Mouse (Mus musculus) hindbrain, embryonic 10.5 days (tissue): Measurements from ENCODE around the gene 1300017J02Rik. TPM values are rescaled to one million over a fixed set of nuclear protein-coding genes. Genes with fewer than 3 reads are reported as not detected.
A peak's percentile ranks its signal among the peaks of the same experiment; 100 is the strongest.

Experiments used
- DNase-seq: peaks from one replicate; pipeline ENCODE4 v3.0.0-alpha.2; 2017; ENCODE audit warnings: low spot score
- H3K27ac ChIP-seq: fragments of 300-500 bp; sonication (generic); 2 replicates; pipeline ENCODE4 v1.5.1; 2016; ENCODE audit warnings: mild to moderate bottlenecking, moderate library complexity
- H3K27me3 ChIP-seq: fragments of 300-500 bp; sonication (generic); 2 replicates; pipeline ENCODE4 v1.6.1; 2016; ENCODE audit warnings: mild to moderate bottlenecking; ENCODE audit not compliant: poor library complexity, insufficient read depth, severe bottlenecking
- H3K36me3 ChIP-seq: fragments of 300-500 bp; sonication (generic); 2 replicates; pipeline ENCODE4 v1.6.1; 2016; ENCODE audit warnings: mild to moderate bottlenecking, moderate library complexity
- H3K4me1 ChIP-seq: fragments of 300-500 bp; sonication (generic); replicated peaks from 2 replicates; pipeline ENCODE4 v1.6.1; 2016; ENCODE audit warnings: mild to moderate bottlenecking
- H3K4me3 ChIP-seq: fragments of 300-500 bp; sonication (generic); 2 replicates; pipeline ENCODE4 v1.5.1; 2016; ENCODE audit warnings: mild to moderate bottlenecking, moderate library complexity
- H3K9me3 ChIP-seq: fragments of 300-500 bp; sonication (generic); 2 replicates; pipeline ENCODE4 v1.6.1; 2016; ENCODE audit warnings: mild to moderate bottlenecking, moderate library complexity
- WGBS: fragments of 180-500 bp; shearing (Covaris S2); methylation state at CpG from one replicate; pipeline ENCODE4 v1.1.7; 2016; 5-methylcytosine and 5-hydroxymethylcytosine counted together
- polyA plus RNA-seq: library from polyadenylated mRNA; unstranded; fragments of >200 nt; fragmentation: Nextera tagmentation; extraction: Ambion mirVana; gene quantifications from 2 replicates; pipeline ENCODE4 v1.2.1, GENCODE M21; 2016

The 1300017J02Rik gene
- polyA plus RNA-seq, 1 experiment from 2014 or later = 3.1 TPM

GRCm38 (mm10) chr9:103246526-103247168 lies 58.2 kb downstream of the 1300017J02Rik start:
- no peaks in the 10 kb centered on the region for H3K27me3 ChIP-seq
- no peak overlapping the region for H3K4me3 ChIP-seq
- H3K27ac ChIP-seq = no peak overlapping the region
- DNase-seq = no peak
- no peaks in the 10 kb centered on the region for H3K36me3 ChIP-seq
- H3K9me3 ChIP-seq = no peaks in the 10 kb centered on the region
- peaks cover 6% of the 10 kb centered on the region; the same call in 1 of the 2 replicates for H3K4me1 ChIP-seq
- 87% methylated on average over 8 of the region's 8 CpGs for WGBS

GRCm38 (mm10) chr9:103243640-103244039 lies 61.2 kb downstream of the 1300017J02Rik start:
- Histone ChIP-seq H3K27ac (no peak overlapping the region), H3K4me3 (no peak overlapping the region), H3K27me3 (no peaks in the 10 kb centered on the region), H3K36me3 (no peaks in the 10 kb centered on the region), H3K4me1 (peaks cover 14% of the 10 kb centered on the region; the same call in 1 of the 2 replicates), H3K9me3 (no peaks in the 10 kb centered on the region)
- DNase-seq = no peak
- 92% methylated on average over 4 of the region's 4 CpGs for WGBS

DNA sequence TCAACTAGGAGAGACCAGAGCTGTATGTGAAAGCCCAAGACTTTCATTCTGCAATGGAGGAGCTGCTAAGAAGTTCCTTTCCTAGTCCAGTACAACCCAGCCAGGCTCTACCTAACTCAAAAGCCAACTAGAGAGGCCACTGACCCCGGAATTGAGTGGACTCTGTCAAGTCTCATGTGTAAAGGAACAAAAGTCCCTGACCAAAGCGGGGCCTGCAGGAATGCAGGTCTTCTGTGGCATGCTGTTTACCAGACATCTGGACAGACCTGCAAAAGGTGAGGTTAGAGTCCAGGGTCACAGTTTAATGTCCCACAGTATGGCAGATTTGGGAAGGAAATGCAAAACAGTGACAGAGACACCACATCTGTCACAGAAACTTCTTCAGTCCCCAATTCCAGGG lies 63.7 kb downstream of the 1300017J02Rik start:
- Histone ChIP-seq H3K4me3 (no peak overlapping the region), H3K27ac (no peak overlapping the region), H3K27me3 (no peaks in the 10 kb centered on the region), H3K9me3 (no peaks in the 10 kb centered on the region), H3K4me1 (0 out of 2 replicates have a peak, but pooled peaks cover 8% of the 10 kb centered on the region), H3K36me3 (no peaks in the 10 kb centered on the region)
- DNase-seq = no peak
- 80% methylated on average over 2 of the region's 2 CpGs for WGBS

DNA sequence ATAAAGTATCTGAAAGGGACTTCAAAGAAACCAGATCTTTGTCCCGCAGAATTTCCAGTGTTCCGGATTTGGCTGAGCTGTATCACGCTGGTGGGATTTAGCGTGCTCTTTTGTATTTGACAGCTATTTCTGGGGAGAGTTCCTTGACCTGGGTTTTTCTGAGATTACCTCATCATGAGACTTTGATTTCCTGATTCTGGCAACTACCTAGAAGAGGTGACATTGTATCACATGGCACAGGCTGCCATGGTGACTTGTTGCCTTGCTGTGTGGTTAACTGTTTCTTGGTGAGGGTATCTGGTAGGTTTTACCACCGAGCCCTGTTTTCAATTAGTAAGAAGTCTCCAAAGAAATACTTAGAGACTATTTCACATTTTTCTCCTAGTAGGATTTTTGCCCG lies 65.4 kb downstream of the 1300017J02Rik start:
- H3K4me1 ChIP-seq = peaks cover 12% of the 10 kb centered on the region
- no peak overlapping the region for H3K4me3 ChIP-seq
- DNase-seq = no peak
- no peaks in the 10 kb centered on the region for H3K36me3 ChIP-seq
- H3K27me3 ChIP-seq = no peaks in the 10 kb centered on the region
- no peaks in the 10 kb centered on the region for H3K9me3 ChIP-seq
- WGBS = 93% methylated on average over 6 of the region's 6 CpGs
- no peak overlapping the region for H3K27ac ChIP-seq

DNA sequence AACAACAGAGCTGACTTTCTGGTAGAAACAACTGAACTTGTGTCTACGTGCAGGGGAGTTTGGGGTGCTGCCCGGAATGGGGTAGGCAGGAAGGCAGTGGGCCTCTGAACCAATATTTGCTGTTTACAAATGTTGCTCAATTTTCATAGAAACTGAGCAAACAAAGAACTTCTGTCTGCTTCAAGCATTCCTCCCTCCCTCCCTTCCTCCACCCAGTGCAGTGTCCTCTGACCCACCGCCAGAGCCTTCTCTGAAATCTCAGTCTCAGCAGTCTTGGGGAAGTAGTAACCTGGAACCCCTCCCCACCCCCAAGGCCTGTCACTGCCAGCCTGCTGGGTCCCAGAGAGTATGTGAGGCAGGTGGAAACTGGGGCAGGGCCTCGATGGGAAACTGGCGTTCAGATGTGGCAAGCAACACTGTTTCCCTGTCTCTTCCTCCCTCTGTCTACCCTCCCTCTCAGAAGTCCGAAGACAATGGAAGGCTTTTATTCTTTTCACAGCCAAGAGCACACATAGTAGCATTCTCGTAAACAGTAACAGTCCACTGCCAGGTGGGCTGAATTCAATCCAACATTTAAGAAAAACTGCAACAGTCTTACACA lies 70.2 kb downstream of the 1300017J02Rik start:
- 67% methylated on average over 7 of the region's 7 CpGs for WGBS

DNA sequence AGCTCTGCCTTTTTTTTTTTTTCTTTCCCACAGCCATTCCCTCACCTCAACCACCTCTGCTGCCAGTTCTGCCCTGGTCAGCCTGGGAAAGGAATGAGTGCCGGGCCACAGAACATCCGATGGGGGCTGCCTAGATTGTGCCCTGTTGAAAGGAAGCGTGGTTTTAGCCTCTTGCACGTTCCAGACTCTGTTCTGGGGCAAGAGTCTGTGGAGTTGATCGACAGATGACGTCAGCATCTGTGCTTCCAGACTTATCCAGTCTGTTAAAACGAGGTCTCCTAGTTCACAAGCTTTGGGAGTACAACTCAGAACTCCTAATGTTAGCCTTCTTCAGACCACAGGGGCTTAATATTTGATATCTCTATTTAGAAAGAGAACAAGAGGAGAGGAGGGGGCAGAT lies 70.8 kb downstream of the 1300017J02Rik start:
- H3K27me3 ChIP-seq = no peaks in the 10 kb centered on the region
- peaks cover 28% of the 10 kb centered on the region for H3K4me1 ChIP-seq
- no peaks in the 10 kb centered on the region for H3K9me3 ChIP-seq
- DNase-seq = no peak
- no peak overlapping the region for H3K4me3 ChIP-seq
- peak overlapping the region; percentile 59 for H3K27ac ChIP-seq
- H3K36me3 ChIP-seq = no peaks in the 10 kb centered on the region
- WGBS = 76% methylated on average over 7 of the region's 7 CpGs

More for the DNA sequence above, 70.2 kb downstream of the 1300017J02Rik start:
- Histone ChIP-seq H3K27ac (peak overlapping the region; percentile 59), H3K27me3 (no peaks in the 10 kb centered on the region), H3K4me3 (no peak overlapping the region), H3K9me3 (no peaks in the 10 kb centered on the region), H3K36me3 (no peaks in the 10 kb centered on the region), H3K4me1 (peaks cover 28% of the 10 kb centered on the region)
- DNase-seq = peak; percentile 11

GRCm38 (mm10) chr9:103233006-103233395 lies 71.9 kb downstream of the 1300017J02Rik start:
- DNase-seq = no peak
- Histone ChIP-seq H3K27ac (0 out of 2 replicates have a peak overlapping the region, but pooled peaks have one; percentile 45), H3K4me3 (no peak overlapping the region), H3K36me3 (no peaks in the 10 kb centered on the region), H3K27me3 (no peaks in the 10 kb centered on the region), H3K9me3 (no peaks in the 10 kb centered on the region), H3K4me1 (peaks cover 28% of the 10 kb centered on the region)
- 69% methylated on average over 7 of the region's 7 CpGs for WGBS

GRCm38 (mm10) chr9:103232232-103233005 lies 72.5 kb downstream of the 1300017J02Rik start:
- Histone ChIP-seq H3K4me1 (peaks cover 28% of the 10 kb centered on the region), H3K4me3 (no peak overlapping the region), H3K27me3 (no peaks in the 10 kb centered on the region), H3K9me3 (no peaks in the 10 kb centered on the region), H3K36me3 (no peaks in the 10 kb centered on the region), H3K27ac (peak overlapping the region; percentile 16; the same call in 1 of the 2 replicates)
- DNase-seq = no peak
- WGBS = 90% methylated on average over 7 of the region's 7 CpGs

DNA sequence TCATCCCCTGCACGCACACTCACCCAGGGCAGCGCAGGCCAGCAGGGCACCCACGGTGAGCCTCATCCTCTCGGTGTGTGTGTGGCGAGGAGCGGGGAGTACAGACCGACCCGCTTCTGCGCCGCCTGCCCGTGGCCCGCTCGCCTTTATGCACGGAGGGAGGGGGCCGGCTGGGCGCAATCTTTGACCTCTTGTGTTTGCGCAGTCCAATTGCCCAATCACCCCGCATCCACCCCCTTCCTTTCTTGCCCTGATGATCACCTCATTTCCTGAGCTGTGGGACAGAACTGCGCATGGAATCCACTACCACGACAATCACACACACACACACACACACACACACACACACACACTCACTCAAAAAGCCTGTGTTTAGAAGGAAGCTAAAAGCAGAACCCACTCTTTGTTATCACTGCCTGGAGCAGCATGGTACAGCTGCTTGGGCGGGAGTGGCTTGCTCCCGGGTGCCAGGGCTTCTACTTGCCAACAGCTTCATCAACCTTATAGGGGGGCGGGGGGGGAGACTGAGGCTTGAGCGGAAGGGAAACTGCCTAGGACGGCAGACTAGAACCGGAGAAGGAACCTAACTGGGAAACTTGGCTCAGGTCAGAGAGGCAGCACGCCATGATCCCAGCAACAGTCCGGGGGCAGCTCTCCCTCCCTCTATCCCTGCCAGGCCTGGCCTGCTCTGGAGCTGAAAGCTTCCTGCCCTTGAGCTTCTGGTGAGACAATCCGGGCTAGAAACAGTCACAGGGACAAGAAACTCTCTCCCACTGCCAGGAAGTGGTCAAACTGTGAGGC lies 74.5 kb downstream of the 1300017J02Rik start, which contains the start of the genes Gm20425 and Trf:
Gm20425 (minus strand) TSS at position 157 of the 801 bp plus-strand sequence.
Trf (minus strand) TSS at position 294 of the 801 bp plus-strand sequence.
- H3K4me3 ChIP-seq = peak within 1 kb of the TSS; percentile 25; the same call in 1 of the 2 replicates
- 61% methylated on average over 29 of the region's 29 CpGs for WGBS
- no peaks in the 10 kb centered on the region for H3K27me3 ChIP-seq
- H3K9me3 ChIP-seq = no peaks in the 10 kb centered on the region
- peak; percentile 37 for DNase-seq
- peaks cover 28% of the 10 kb centered on the region for H3K4me1 ChIP-seq
- H3K36me3 ChIP-seq = no peaks in the 10 kb centered on the region
- peak within 1 kb of the TSS; percentile 72 for H3K27ac ChIP-seq

GRCm38 (mm10) chr9:103229037-103229867 lies 75.6 kb downstream of the 1300017J02Rik start:
- no peak for DNase-seq
- no peaks in the 10 kb centered on the region for H3K36me3 ChIP-seq
- H3K9me3 ChIP-seq = no peaks in the 10 kb centered on the region
- no peaks in the 10 kb centered on the region for H3K27me3 ChIP-seq
- 89% methylated on average over 15 of the region's 15 CpGs for WGBS
- H3K27ac ChIP-seq = no peak overlapping the region
- H3K4me1 ChIP-seq = peaks cover 22% of the 10 kb centered on the region
- no peak overlapping the region for H3K4me3 ChIP-seq

DNA sequence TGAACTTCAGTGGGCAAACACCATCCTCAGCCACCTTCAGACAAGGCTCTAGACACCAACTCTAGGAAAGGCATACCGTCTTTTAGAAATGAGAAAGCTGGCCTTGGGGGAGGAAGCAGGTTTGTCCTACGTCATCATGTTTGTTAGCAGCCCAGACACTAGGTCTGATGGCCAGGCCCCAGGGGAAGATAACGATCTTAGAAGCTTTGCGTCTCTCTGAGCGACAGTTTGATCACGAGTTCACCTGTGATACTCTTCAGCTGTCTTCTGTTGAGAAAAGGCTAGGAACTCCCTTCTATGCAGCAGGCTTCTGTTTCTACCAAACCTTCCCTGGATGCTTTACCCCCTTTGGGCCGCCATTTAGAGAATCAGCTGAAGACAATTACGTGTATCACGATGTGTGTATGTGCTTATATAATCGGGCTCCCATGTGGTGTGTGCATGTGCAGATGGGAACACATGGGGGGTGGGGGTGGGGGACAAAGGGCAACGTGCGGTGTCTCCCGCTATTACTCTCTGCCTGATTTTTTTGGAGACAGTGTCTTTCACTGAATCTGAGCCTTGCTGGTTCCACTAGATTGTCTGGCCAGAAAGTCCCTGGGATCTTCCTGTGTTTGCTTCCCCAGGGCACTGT lies 76.4 kb downstream of the 1300017J02Rik start:
- H3K36me3 ChIP-seq = no peaks in the 10 kb centered on the region
- WGBS = 87% methylated on average over 13 of the region's 13 CpGs
- no peaks in the 10 kb centered on the region for H3K27me3 ChIP-seq
- H3K4me3 ChIP-seq = no peak overlapping the region
- peaks cover 16% of the 10 kb centered on the region for H3K4me1 ChIP-seq
- no peaks in the 10 kb centered on the region for H3K9me3 ChIP-seq
- DNase-seq = no peak
- H3K27ac ChIP-seq = no peak overlapping the region
